Mouse (Mus musculus): ENCODE measurements around the gene St13.

- TF ChIP-seq EP300 (IDR thresholded peaks at IDR 0.05), result peak; percentile 52
- TF ChIP-seq CTCF (IDR thresholded peaks at IDR 0.05), result no peak
These were observed 38.9 kb downstream of the St13 start for GRCm38 (mm10) chr15:81361022-81361404.

Measured in lung, postnatal 0 days (tissue).